In genomic region chr1:19766879-19767278, GRCm38 (mm10) we compare ENCODE assay signal across 19 mouse cellular contexts.
"Had no signal": no experiment of that assay in that cellular context is flagged by ENCODE, and none has a peak within 500 bp of the region (broad histone marks: within the 10 kb centered on the region; RNA-seq: fewer than 3 reads in every experiment).

No protein-coding gene starts in this region.

- ATAC-seq: liver, postnatal 0 days; lung, postnatal 0 days had no signal

- H3K9me3 ChIP-seq: limb, embryonic 12.5 days; limb, embryonic 15.5 days; neural tube, embryonic 12.5 days; neural tube, embryonic 15.5 days had no signal

- DNase-seq: kidney, adult 9 months; kidney, postnatal 14 days; kidney, postnatal 4 days; left cerebral cortex, postnatal 4 days; liver, postnatal 0 days; lung, embryonic 14.5 days; right cerebral cortex, adult 18-20 months; right cerebral cortex, postnatal 14 days; right cerebral cortex, postnatal 4 days; thymus, postnatal 25 days had no signal

- H3K4me1 ChIP-seq: neural tube, embryonic 12.5 days; neural tube, embryonic 15.5 days had no signal

- H3K27me3 ChIP-seq: limb, embryonic 12.5 days; limb, embryonic 15.5 days; neural tube, embryonic 12.5 days; neural tube, embryonic 15.5 days had no signal

- H3K36me3 ChIP-seq: limb, embryonic 12.5 days; limb, embryonic 15.5 days; neural tube, embryonic 12.5 days; neural tube, embryonic 15.5 days had no signal

- H3K27ac ChIP-seq: limb, embryonic 12.5 days; liver, embryonic 14.5 days; macrophage; neural tube, embryonic 12.5 days; neural tube, embryonic 15.5 days; stomach, postnatal 0 days had no signal

- H3K4me3 ChIP-seq: limb, embryonic 12.5 days; limb, embryonic 15.5 days; neural tube, embryonic 12.5 days; neural tube, embryonic 15.5 days had no signal

- H3K9ac ChIP-seq: limb, embryonic 12.5 days; limb, embryonic 15.5 days; liver, embryonic 14.5 days; liver, postnatal 0 days; lung, embryonic 14.5 days; neural tube, embryonic 12.5 days; neural tube, embryonic 15.5 days had no signal

- H3K4me2 ChIP-seq: limb, embryonic 12.5 days; liver, embryonic 11.5 days; lung, embryonic 14.5 days; neural tube, embryonic 12.5 days; neural tube, embryonic 15.5 days had no signal
